ENCODE assay signal across 13 mouse cellular contexts in the genomic region with DNA sequence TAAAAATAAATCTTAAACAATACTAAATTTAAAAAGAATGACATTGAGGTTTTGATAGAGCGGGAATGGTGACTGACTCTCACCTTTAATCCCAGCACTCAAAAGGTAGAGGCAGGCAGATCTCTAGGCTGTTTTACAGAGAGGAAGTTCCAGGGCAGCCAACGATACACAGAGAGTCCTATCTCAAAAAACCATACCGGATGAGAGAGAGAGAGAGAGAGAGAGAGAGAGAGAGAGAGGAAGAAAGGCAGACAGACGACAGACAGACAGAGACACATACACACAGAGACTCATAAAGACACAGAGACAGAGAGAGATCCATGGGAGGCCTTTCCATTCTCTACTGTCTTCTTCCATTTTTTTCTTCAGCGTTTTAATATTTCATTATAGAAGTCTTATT.
"Had no signal": no experiment of that assay in that cellular context is flagged by ENCODE, and none has a peak within 500 bp of the region (broad histone marks: within the 10 kb centered on the region; RNA-seq: fewer than 3 reads in every experiment).

No protein-coding gene starts in this region.

- H3K9ac ChIP-seq: lung, embryonic 14.5 days; midbrain, embryonic 13.5 days; midbrain, embryonic 15.5 days; neural tube, embryonic 12.5 days; stomach, embryonic 15.5 days had no signal

- H3K27me3 ChIP-seq: megakaryocyte, embryonic 14.5 days; midbrain, embryonic 13.5 days; midbrain, embryonic 15.5 days; neural tube, embryonic 12.5 days; stomach, embryonic 15.5 days had no signal

- H3K27ac ChIP-seq: macrophage; midbrain, embryonic 13.5 days; midbrain, embryonic 15.5 days; neural tube, embryonic 12.5 days; stomach, embryonic 15.5 days; stomach, postnatal 0 days had no signal

- ATAC-seq: midbrain, embryonic 13.5 days; midbrain, embryonic 15.5 days had no signal

- H3K9me3 ChIP-seq: megakaryocyte, embryonic 14.5 days; midbrain, embryonic 13.5 days; midbrain, embryonic 15.5 days; neural tube, embryonic 12.5 days; stomach, embryonic 15.5 days had no signal

- H3K4me1 ChIP-seq: midbrain, embryonic 13.5 days; midbrain, embryonic 15.5 days; neural tube, embryonic 12.5 days; stomach, embryonic 15.5 days had no signal

- H3K4me3 ChIP-seq: megakaryocyte, embryonic 14.5 days; midbrain, embryonic 13.5 days; midbrain, embryonic 15.5 days; neural tube, embryonic 12.5 days; stomach, embryonic 15.5 days had no signal

- DNase-seq: lung, adult 18-20 months; lung, embryonic 14.5 days; lung, postnatal 10 days; right cerebral cortex, postnatal 14 days; thymus, adult 2 months; thymus, postnatal 25 days had no signal

- H3K36me3 ChIP-seq: midbrain, embryonic 15.5 days had no signal
